Mouse (Mus musculus): ENCODE data around the gene Tmcc1. TPM values are rescaled to one million over a fixed set of nuclear protein-coding genes. Genes with fewer than 3 reads are reported as not detected.
A peak's percentile ranks its signal among the peaks of the same experiment; 100 is the strongest.
"Not testable (repeated sequence)": the region's sequence is repeated elsewhere in the genome, so short reads cannot be mapped to it uniquely, and the experiment has no call there.

Gene Tmcc1
- total RNA-seq, 2 experiments from 2014 or later, result 79.8 to 99.8 TPM

- no peak for ATAC-seq (ENCODE audit: poor library complexity, severe bottlenecking)
Observed at GRCm38 (mm10) chr6:116082239-116082638, 111.0 kb downstream of the Tmcc1 start.

DNA sequence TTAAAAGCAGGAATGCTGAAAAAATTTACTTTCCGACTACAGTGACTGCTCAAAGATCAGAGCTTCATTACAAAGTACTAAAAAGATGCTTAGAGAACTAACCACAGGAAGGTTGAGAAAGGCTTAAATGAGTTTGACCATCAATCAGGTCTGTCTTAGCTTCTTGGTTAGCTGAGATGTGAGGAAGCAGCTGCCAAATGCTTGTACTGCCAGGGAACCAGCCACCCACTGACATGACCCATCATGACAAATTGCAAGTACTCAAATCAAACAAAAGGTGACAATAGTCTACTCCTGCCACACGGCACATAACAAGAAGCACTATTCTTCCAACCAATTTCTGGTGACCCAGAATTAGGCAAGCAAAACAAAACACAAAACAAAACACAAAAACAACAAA, 111.9 kb downstream of the Tmcc1 start:
- ATAC-seq (ENCODE audit: poor library complexity, severe bottlenecking), result no peak

GRCm38 (mm10) chr6:116080756-116081155, 112.5 kb downstream of the Tmcc1 start:
- no peak for ATAC-seq (ENCODE audit: poor library complexity, severe bottlenecking)

DNA sequence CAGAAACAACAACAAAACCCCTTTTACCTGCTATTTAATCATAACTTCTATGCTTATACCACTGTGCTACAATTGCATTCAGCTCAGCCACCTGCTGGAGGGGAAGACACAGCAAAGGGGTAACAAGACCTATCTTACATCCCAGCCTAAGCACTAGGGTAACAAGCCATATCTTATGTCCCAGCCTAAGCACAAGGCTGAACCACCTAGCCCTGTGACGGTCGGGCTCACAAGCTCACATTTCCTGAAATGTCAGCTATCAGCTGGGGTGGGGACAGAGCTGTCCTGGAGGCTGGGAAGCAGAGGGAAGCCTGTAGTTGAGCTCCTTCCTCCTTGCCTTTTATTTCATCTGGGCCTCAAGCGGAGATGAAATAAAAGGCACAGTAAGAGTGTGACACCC, 115.7 kb downstream of the Tmcc1 start:
- no peak for ATAC-seq (ENCODE audit: poor library complexity, severe bottlenecking)

GRCm38 (mm10) chr6:116074892-116075291, 118.4 kb downstream of the Tmcc1 start:
- no peak for ATAC-seq (ENCODE audit: poor library complexity, severe bottlenecking)

- no peak for ATAC-seq (ENCODE audit: poor library complexity, severe bottlenecking)
Observed at GRCm38 (mm10) chr6:116073610-116074009, 119.7 kb downstream of the Tmcc1 start.

- peak; percentile 79 for ATAC-seq (ENCODE audit: poor library complexity, severe bottlenecking)
Observed at GRCm38 (mm10) chr6:116072746-116073261, 120.5 kb downstream of the Tmcc1 start.

DNA sequence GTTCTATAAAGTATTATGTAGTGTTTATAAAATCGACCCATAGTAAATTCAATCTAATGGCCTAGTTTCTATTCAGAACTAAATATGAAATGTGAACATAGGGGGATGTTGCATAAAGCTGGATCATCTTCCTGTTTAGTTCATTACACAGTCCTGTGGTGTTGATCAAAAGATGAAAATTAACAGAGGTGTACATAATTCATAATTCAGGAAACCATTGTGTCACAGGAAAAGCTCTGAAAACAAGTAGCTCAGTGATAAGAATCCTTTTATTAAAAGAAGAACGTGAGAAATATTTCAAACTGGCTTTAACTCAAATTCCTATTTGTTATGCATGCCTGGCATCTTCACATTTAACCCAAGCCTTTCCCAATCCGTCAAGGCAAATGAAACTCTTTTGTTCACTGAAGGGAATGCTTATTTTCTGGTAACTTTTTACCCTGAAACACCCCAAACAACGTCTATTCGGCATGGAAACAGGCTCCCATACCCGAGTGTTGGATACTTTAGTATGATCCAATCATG, 121.0 kb downstream of the Tmcc1 start:
- no peak for ATAC-seq (ENCODE audit: poor library complexity, severe bottlenecking)

- no peak for ATAC-seq (ENCODE audit: poor library complexity, severe bottlenecking)
Observed at GRCm38 (mm10) chr6:116071781-116072180, 121.5 kb downstream of the Tmcc1 start.

DNA sequence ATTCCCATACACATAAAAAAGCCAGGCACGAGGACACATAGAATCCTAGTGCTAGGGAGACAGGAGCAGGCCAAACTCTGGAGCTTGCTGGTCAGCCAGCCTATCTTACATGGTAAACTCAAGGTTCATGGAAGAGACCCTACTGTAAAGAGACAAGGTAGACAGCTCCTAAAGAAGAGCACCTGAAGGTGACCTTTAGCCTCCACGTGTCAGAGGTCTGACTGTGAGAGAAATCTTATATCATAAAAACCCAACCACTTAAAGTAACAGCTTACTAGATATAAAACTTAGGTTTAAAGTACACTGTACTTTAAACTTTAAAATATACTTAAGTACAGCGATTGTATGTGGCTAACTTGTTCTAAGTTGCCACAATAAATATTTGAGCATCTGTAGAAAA, 122.7 kb downstream of the Tmcc1 start:
- ATAC-seq (ENCODE audit: poor library complexity, severe bottlenecking), result no peak

DNA sequence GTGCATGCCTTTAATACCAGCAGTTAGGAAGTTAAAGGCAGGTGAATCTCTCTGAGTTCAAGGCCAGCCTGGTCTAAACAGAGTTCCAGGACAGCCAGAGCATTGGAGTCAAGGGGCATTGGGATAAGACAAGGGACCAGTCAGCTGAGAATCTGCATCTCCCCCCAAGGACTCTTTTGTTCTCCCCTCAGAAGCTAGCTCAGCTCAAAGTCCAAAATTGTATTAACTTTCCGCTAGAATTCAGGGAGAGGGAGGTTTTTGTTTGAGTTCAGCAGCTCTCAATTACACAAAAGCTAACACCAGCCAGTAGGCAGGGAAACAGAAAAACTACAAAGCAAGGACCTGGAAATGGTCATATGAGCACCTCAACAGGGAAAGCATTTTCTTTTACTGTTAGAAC, 129.8 kb downstream of the Tmcc1 start:
- no peak for ATAC-seq (ENCODE audit: poor library complexity, severe bottlenecking)

- not testable (repeated sequence) for ATAC-seq (ENCODE audit: poor library complexity, severe bottlenecking)
Observed at GRCm38 (mm10) chr6:116059542-116059941, 133.7 kb downstream of the Tmcc1 start.

DNA sequence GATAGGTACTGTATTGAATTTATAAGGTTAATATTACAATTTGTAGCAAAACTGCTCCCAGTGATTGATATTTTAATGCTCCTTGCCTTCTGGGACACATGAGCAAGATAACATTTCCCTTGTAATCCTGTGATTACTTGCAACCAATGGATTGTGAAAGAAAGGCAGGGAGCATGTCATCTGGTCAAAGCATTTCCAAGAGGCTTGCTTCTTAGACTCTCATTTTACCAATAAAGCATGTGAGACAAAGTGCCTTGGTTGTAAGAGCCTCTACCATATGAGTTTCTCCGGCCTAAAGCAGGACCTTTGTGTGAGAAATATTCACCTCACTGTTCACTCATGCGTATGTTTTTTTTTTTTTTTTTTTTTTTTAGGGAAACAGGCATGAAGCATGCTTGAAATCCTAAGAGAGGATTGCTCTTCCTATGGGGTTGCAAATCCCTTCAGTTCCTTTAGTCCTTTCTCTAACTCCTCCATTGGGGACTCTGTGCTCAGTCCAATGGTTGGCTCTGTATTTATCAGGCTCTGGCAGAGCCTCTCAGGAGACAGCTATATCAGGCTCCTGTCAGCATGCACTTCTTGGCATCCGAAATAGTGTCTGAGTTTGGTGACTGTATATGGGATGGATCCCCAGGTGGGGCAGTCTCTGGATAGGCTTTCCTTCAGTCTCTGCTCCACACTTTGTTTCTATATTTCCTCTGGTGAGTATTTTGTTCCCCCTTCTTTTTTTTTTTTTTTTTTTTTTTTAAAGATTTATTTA, 134.6 kb downstream of the Tmcc1 start:
- ATAC-seq (ENCODE audit: poor library complexity, severe bottlenecking), result no peak

- no peak for ATAC-seq (ENCODE audit: poor library complexity, severe bottlenecking)
Observed at GRCm38 (mm10) chr6:116056676-116057264, 136.5 kb downstream of the Tmcc1 start.

- no peak for ATAC-seq (ENCODE audit: poor library complexity, severe bottlenecking)
Observed at GRCm38 (mm10) chr6:116055766-116056165, 137.5 kb downstream of the Tmcc1 start.

DNA sequence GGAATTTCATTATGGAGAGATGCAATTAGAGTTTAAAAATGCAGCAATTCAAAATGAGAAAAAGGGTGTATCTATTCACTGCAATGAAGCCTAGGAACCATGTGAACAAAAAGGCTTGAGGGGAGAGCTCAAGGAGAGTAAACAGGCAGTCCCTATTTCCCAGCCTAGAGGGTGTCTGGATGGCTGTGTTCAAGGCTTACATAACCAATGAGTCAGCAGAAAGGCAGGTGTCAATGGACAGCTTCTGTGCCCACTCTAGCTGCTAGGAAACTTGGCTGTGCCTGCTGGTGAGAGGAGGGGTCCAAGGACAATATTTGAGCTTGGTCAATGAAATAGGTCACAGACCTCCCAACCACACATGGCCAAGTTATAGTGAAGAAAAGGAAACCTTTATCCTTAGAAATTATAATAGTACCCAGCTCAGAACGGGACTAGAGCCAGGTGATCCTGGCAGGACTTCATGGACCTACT, 138.2 kb downstream of the Tmcc1 start:
- no peak for ATAC-seq (ENCODE audit: poor library complexity, severe bottlenecking)

GRCm38 (mm10) chr6:116047896-116048295, 145.4 kb downstream of the Tmcc1 start:
- no peak for ATAC-seq (ENCODE audit: poor library complexity, severe bottlenecking)

DNA sequence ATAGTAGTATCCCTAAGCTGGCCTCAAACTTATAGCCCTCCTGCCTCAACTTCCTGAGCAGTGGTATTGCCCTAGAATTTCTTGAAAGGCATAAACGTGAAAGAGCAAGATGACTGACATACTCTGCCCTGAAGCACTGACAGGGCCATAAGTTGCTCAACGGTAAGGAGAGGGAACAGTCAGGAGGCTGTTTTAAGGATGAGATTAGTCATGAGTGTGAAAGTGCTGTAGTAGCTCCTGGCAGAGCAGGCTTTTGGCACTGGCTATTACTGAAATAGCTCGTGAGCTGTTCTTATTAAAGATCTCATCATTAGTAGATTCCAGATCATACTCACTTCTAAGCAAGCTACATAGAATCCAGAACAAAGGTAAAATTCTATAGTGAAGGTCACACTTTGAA, 145.9 kb downstream of the Tmcc1 start:
- no peak for ATAC-seq (ENCODE audit: poor library complexity, severe bottlenecking)

DNA sequence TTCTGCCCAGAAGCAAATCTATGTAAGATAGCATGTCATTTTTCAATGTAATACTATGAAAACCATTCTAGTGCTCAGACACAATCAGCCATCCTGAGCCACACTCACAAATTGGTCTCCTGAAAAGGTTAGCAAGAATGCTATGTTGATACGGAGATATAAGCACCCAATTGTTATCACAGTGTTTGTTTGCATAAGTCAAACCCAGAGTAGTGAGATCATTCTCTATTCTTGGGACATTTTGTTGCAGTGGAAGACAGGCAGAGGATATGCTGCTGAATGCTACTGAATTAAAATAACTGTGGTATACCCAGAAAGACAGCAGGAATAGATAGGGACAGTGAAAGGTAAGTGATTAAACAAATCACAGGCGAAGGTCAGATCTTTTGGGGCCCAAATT, 149.2 kb downstream of the Tmcc1 start:
- ATAC-seq (ENCODE audit: poor library complexity, severe bottlenecking), result no peak

- no peak for ATAC-seq (ENCODE audit: poor library complexity, severe bottlenecking)
Observed at GRCm38 (mm10) chr6:116038222-116038621, 155.1 kb downstream of the Tmcc1 start.

- peak; percentile 47 for ATAC-seq (ENCODE audit: poor library complexity, severe bottlenecking)
Observed at GRCm38 (mm10) chr6:116037281-116037831, 155.9 kb downstream of the Tmcc1 start.

GRCm38 (mm10) chr6:116036555-116036954, 156.7 kb downstream of the Tmcc1 start:
- ATAC-seq (ENCODE audit: poor library complexity, severe bottlenecking), result no peak

All from megakaryocyte, adult 5-6 weeks (primary cell).